Mouse (Mus musculus): ENCODE data around the gene Alkal2. TPM values are rescaled to one million over a fixed set of nuclear protein-coding genes. Genes with fewer than 3 reads are reported as not detected.

The Alkal2 gene
- total and polyA plus RNA-seq, 3 experiments: 0.04 TPM; not detected in 2

DNA sequence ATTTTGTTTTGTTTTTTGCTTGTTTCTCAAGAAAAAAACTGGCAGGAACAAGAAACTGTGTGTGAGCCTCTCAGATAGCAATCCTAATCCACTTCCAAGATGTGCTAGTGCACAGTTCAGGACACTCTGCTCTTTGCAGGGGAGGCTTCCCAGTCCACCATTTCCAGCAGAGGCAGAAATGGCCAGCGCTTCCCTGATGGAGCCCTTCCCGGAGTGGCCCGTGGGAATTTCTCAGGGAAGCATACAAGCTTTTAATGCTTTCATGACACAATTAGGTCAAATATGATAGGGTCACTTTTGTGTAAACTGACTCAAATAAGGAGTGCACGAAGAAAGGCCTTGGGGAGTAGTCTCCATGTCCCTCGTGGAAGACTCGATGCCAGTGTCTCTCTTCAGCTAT lies 1.8 kb downstream of the Alkal2 start:
- Histone ChIP-seq H3K4me1 (ENCODE audit: control insufficient read depth in 1 of 2, insufficient read depth in 2 of 2, low read length in 2 of 2) (no peaks in the 10 kb centered on the region), H3K9me3 (replicated peaks; ENCODE audit: insufficient read depth, low read length) (no peaks in the 10 kb centered on the region), H3K9ac (ENCODE audit: control insufficient read depth, low read depth, low read length, poor library complexity, severe bottlenecking) (no peak overlapping the region), H3K27ac (ENCODE audit: control insufficient read depth, low read depth, low read length) (no peak overlapping the region), H3K79me2 (ENCODE audit: control insufficient read depth, insufficient read depth, low read length, poor library complexity) (no peaks in the 10 kb centered on the region), H3K36me3 (ENCODE audit: control insufficient read depth in 1 of 2, insufficient read depth in 2 of 2, low read length in 2 of 2) (no peaks in the 10 kb centered on the region), H3K4me3 (ENCODE audit: control insufficient read depth in 1 of 2, insufficient read depth in 1 of 2, low read depth in 2 of 2, low read length in 2 of 2) (no peak overlapping the region), H3K27me3 (ENCODE audit: control insufficient read depth in 1 of 2, insufficient read depth in 2 of 2, low read length in 2 of 2) (peaks cover 2 to 3% of the 10 kb centered on the region in 2 experiments; a peak in 3 of 4 replicates)
- TF ChIP-seq MYB (IDR thresholded peaks at IDR 0.05; ENCODE audit: low read depth, low read length) (no peak), TCF12 (IDR thresholded peaks at IDR 0.05; ENCODE audit: low read depth, low read length) (no peak), POLR2AphosphoS2 (IDR thresholded peaks at IDR 0.05; ENCODE audit: low read length) (no peak), BHLHE40 (IDR thresholded peaks at IDR 0.05; ENCODE audit: borderline replicate concordance, low read depth, low read length) (no peak), UBTF (IDR thresholded peaks at IDR 0.05; ENCODE audit: borderline replicate concordance, insufficient read depth, low read depth, low read length) (no peak)
- DNase-seq (ENCODE audit: low read depth, low spot score): no peak

DNA sequence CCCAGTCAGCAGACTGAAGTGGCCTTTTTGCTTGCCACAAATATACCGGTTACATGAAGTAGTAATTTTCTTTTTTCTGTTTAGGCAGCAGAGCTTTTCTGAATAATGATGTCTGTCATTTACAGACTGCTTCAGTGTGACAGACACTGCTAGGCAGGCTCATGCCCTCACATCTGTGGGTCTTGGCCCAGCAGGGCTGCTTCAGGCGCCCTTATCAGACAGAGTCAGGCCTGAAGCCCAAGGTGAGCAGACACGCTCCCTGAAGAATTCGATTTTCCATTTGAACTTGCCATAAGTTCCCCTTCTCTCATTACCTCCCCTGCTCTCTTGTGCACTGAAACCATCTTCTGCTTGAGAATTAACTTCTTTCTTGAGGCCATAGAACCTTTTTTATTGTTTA lies 3.9 kb downstream of the Alkal2 start:
- H3K27ac ChIP-seq (ENCODE audit: control insufficient read depth, low read depth, low read length): no peak overlapping the region
- H3K9me3 ChIP-seq (replicated peaks; ENCODE audit: insufficient read depth, low read length): no peaks in the 10 kb centered on the region
- DNase-seq (ENCODE audit: low read depth, low spot score): no peak
- TF ChIP-seq ZKSCAN1 (IDR thresholded peaks at IDR 0.05; ENCODE audit: low read depth, low read length) (no peak), EP300 (IDR thresholded peaks at IDR 0.05; ENCODE audit: low read depth in 1 of 2, low read length in 2 of 2) (no peak), CTCF (IDR thresholded peaks at IDR 0.05 in 2 of 3, conservative IDR thresholded peaks at IDR 0.05 in 1 of 3; ENCODE audit: control insufficient read depth in 1 of 3, insufficient read depth in 1 of 3, low read depth in 2 of 3, low read length in 3 of 3, poor library complexity in 1 of 3, severe bottlenecking in 1 of 3) (no peak), CHD1 (IDR thresholded peaks at IDR 0.05; ENCODE audit: low read depth, low read length) (no peak), HCFC1 (IDR thresholded peaks at IDR 0.05; ENCODE audit: low read depth, low read length) (no peak), MYC (IDR thresholded peaks at IDR 0.05; ENCODE audit: low read depth, low read length) (no peak), MAZ (IDR thresholded peaks at IDR 0.05; ENCODE audit: low read depth, low read length) (no peak), GABPA (IDR thresholded peaks at IDR 0.05; ENCODE audit: low read depth, low read length) (no peak), JUND (IDR thresholded peaks at IDR 0.05; ENCODE audit: low read depth, low read length) (no peak), NRF1 (IDR thresholded peaks at IDR 0.05; ENCODE audit: insufficient read depth, low read depth, low read length, poor library complexity, severe bottlenecking) (no peak), ETS1 (IDR thresholded peaks at IDR 0.05; ENCODE audit: low read depth, low read length) (no peak), SMC3 (IDR thresholded peaks at IDR 0.05; ENCODE audit: low read depth, low read length) (no peak), RAD21 (IDR thresholded peaks at IDR 0.05; ENCODE audit: low read depth, low read length) (no peak), ZC3H11A (IDR thresholded peaks at IDR 0.05; ENCODE audit: low read depth, low read length) (no peak), MAFK (IDR thresholded peaks at IDR 0.05; ENCODE audit: borderline replicate concordance, low read depth, low read length) (no peak), NELFE (IDR thresholded peaks at IDR 0.05; ENCODE audit: low read depth, low read length) (no peak), USF2 (IDR thresholded peaks at IDR 0.05; ENCODE audit: borderline replicate concordance in 1 of 2, insufficient read depth in 1 of 2, low read depth in 1 of 2, low read length in 2 of 2) (no peak), MYB (IDR thresholded peaks at IDR 0.05; ENCODE audit: low read depth, low read length) (no peak), SIN3A (IDR thresholded peaks at IDR 0.05; ENCODE audit: low read length) (no peak)
- H3K4me3 ChIP-seq (ENCODE audit: control insufficient read depth in 1 of 2, insufficient read depth in 1 of 2, low read depth in 2 of 2, low read length in 2 of 2): no peak overlapping the region
- H3K9ac ChIP-seq (ENCODE audit: control insufficient read depth, low read depth, low read length, poor library complexity, severe bottlenecking): no peak overlapping the region
- no peaks in the 10 kb centered on the region for H3K27me3 ChIP-seq (ENCODE audit: control insufficient read depth in 1 of 2, insufficient read depth in 2 of 2, low read length in 2 of 2)
- no peaks in the 10 kb centered on the region for H3K79me2 ChIP-seq (ENCODE audit: control insufficient read depth, insufficient read depth, low read length, poor library complexity)
- no peaks in the 10 kb centered on the region for H3K36me3 ChIP-seq (ENCODE audit: control insufficient read depth in 1 of 2, insufficient read depth in 2 of 2, low read length in 2 of 2)
- H3K4me1 ChIP-seq (ENCODE audit: control insufficient read depth in 1 of 2, insufficient read depth in 2 of 2, low read length in 2 of 2): no peaks in the 10 kb centered on the region

Measured in MEL (cell line).